Mouse (Mus musculus): ENCODE results near the gene Adamts9.

Adamts9 gene

DNA sequence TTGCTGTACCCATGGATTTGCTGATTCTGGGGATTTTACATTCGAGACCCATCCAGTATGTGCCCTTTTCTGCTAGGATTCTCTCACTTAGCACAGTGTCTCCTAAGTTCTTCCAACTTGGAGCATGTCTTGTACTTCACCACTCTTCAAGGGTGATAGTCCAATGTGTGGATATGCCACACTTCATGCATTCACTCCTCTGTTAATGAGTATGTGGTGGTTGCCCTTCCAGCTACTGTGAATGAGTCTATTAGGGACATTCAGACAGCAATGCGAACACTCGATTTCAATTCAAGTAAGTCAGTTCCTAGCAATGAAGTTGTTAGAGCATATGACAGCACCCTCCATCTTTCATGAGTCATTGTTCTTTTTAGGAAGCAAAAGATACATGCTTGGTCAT is 133.5 kb downstream of the Adamts9 start:
- DNase-seq (ENCODE audit: low read depth, low spot score): no peak

DNA sequence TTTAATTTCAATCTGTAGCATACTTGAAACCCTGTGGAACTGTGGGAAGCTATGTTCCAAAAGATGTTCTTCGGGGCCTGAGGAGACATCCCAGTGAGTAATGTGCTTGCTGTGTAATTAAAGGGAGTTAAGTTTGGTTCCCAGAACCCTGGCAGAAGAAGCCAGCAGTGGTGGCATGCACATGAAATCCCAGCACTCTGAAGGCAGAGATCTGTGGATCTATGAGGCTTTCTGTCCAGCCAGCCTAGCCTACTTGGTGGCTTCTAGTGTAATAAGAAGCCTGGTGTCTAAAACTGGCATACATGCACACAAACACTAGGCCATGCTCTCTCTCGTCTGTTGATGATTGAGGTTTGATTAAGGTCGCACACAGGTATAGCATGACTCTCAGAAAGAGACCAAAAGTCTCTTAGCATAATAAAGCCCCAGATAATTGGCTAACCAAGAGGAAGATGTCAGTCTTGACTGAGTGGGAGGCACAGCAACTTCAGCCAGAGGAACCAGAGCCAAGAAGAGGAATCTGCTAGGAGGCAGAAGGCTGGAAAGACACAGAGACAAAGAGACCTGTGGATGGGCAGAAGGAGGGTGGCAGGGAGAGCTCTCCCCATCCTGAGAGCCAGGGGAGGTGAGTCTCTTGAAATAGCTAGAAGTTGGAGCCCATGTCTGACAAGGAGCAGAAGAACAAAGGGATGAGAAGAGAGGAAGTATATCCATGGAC is 138.9 kb downstream of the Adamts9 start:
- peak; percentile 40 for DNase-seq (ENCODE audit: low read depth, low spot score)

DNA sequence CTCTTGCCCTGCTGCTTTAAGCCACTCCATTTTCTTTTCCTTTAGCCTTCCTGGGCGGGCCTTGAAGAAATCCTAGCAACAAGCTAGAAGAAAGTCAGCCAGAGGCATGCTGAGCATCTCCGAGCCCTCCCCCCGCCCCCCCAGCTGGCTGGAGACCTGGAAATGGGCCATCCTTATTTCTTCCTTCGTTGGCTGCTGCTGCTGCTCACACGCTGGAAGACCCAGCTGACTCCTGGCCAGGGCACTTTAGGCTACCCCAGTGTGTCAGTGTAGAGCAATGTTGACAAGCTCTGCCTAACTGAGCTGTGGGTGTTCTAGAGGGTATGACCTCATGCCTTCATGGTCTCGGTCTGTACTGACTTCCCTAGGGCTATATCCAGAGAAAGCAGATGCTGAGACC is 140.1 kb downstream of the Adamts9 start:
- peak; percentile 33 for DNase-seq (ENCODE audit: low read depth, low spot score)

DNA sequence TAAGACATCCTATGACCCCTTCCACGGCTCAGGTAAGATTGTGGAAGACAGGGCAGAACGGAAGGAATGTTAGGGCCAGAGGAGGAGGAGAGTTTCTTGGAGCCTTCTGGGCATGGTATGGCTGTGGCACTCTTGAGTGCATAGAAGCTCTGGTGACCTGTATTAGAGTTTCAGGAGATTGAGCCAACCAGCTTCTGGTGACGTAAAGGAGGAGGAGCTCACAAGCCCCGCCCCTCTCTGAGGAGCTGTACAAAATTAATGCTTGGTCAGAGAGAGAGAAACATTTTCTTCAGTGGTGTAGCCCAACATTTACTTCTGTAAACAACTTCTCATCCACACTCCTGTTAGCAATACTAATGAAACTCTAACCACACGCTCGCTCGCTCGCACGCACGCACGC is 140.9 kb downstream of the Adamts9 start:
- no peak for DNase-seq (ENCODE audit: low read depth, low spot score)

DNA sequence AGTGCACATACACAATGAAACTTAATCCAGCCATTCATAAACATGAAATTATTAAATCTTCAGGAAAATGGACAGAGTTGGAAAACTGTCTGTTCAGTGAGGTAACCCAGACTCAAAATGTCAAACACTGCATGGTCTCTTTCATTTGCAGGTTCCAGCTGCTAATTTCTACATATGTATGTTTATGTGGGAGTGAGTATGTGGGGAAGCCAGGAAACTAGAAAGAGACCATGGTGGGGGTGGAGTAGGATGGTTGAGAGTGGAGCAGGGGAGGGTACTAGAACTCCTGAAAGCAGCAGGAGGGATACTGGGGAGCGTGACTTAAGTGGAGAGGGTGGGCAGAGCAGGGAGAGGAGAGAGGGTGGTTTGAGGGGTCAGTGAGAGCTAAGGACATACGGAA is 141.8 kb downstream of the Adamts9 start:
- DNase-seq (ENCODE audit: low read depth, low spot score): no peak

DNA sequence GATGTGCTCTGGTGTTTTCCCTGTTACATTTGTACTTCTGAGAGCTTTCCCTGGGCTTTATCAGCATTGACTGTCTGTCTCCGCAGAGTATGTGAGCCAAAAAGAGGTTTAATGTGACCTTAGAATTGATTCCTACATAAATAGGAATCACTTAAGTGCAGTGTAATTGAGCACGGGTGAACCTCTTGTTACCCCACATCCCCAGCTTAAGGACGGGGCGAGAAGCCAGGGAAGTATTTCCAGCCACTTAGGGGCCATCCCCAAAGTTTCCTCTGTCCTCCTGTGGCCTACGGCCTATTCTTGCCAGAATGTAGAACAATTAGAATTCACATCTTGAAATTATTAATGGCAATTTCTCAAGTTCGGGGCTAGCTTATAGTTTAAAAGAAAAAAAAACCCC is 149.5 kb downstream of the Adamts9 start:
- DNase-seq (ENCODE audit: low read depth, low spot score): no peak

DNA sequence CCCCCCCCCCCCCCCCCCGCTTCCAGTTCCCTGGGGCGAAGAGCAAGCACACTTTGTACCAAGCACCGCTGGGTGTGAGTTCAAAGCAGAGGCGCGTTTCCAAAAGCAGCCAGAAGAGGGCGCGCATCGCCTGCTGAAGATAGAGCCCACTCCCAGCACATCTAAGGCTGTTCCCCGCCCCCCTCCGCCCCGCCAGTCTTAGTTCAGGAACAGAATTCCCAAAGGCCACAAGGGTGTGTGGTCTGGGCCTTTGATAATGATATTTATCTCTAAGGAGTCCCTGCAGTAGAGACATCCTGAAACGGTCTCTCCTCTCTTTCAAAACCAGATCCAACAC is 155.9 kb downstream of the Adamts9 start:
- peak; percentile 85 for DNase-seq (ENCODE audit: low read depth, low spot score)

DNA sequence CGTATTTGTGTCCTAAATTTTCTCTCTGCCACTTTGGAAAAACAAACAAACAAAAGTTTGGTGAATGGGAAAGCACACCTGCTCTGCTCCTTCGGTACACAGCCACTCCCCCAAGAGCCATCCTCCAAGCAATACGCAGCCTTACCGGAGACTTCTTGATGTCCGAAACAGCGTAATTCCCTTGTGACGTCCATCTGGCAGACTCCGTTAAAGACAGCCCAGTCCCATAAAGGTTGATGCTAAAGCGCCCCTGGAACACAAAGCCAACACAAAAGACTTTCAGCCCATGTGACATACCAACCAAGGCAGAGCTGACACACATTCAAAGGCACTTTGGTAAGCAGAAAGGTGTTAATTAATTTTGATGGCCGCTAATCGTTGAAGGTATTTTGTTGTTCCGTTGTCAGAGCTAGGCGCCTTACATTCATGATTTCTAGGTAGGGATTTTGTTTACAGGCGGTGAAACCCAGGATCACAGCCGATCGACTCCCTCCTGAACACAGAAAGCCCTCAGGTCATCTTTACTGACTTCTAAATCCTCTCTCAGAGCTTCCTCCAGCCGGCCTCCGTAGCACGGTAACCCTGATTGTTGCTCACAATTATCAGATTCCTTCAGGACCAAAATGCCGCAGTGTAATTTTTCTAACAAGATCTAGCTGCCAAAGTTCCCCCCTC is 156.5 kb downstream of the Adamts9 start:
- no peak for DNase-seq (ENCODE audit: low read depth, low spot score)

DNA sequence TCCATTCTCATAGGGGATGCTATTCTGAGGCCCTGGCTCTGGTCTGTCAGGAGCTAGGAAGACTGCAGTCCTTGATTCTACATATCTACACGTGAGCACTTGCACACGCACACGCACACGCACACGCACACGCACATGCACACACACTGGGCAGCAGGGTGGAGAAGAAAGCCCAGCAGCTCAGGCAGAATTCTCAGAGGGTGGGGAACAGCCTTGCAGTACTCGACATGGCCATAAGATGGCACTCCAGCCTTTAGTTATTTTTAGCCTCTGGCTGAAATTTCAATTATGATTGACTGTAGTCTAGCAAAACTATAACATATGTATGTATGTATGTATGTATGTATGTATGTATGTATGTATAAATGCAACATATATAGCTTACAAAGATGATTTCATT is 158.5 kb downstream of the Adamts9 start:
- DNase-seq (ENCODE audit: low read depth, low spot score): peak; percentile 50

DNA sequence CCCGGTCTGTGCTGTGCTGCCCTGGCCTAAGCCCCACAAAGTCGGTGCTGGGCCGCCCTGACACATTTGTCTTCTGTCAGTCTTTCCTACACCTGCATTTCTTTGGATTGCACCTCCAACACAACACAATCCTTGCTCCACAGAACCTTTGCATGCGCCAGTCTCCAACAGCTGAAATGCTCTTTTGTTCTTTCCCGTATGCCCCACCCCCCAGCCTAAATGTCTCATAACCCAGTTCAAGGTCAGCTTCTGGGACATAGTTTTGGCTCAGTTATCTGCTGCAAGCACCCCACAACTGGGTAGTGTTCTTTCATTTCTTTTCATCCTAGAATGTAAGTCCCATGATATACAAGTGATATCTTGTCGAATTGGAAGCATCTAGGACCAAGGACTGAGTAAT is 161.8 kb downstream of the Adamts9 start:
- no peak for DNase-seq (ENCODE audit: low read depth, low spot score)

DNA sequence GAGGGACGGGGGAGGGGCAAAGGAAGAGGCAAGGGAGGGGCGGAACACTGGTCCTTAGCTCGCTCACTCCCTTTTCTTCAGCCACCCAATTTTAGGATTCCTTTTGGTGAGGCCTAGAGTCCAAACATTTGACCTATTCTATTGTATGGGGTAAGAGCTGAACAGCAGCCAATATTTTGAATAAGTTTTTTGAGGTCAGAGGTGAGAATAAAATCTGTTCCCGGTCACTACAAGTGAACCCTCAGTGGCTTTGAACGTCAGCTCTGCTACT is 163.4 kb downstream of the Adamts9 start:
- no peak for DNase-seq (ENCODE audit: low read depth, low spot score)

DNA sequence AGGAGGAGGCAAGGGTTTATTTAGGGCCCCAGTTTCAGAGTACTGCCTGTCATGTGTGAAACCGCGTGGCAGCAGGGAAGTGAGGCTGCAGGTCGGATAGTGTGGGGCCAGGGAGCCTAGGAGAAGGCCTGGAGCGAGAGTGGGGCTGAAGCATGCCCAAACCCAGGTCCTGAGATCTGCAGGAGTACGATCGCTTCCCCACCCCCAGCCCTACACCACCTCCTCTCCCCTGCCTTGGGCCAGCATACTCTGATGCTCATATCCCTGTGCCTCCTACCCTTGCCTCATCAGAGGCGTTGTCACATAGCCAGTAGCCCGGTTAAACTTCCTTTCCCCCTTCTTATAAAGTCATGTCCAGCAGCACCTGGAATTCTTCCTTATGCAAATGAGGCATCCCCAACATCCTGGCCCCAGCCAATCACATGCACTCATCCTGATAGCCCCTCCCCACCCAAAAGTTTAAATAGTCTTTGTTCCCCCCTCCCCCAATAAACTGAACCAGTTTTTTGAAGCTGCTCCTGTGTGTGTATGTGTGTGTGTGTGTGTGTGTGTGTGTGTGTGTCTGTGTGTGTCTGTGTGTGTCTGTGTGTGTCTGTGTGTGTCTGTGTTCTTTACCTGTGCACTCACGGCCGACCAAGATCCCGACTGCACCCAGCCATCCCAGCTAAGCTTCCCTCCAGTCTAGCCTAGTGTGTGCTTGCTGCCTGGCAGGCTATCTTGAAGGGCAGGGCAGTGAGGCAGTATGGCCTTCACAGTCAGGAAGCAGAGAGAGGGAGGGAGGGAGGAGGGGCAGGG is 164.0 kb downstream of the Adamts9 start:
- no peak for DNase-seq (ENCODE audit: low read depth, low spot score)

DNA sequence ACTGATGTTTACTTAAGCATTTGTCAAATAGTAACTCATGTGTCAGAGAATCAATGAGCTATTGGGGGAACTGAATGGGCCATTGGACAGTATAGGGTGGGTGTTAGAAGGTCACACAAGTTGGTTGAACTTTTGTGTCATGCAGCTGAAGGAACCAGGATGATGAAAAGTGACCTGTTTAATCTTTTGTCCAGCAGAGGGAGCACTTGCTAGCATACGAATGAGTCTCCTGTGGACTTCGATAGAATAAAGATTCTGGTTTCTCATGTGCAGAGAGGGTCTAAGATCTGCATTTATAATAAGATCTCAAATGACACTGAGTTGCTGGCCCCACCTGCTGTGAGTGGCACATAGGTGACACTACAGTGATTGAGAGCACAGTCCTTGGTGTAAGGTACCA is 166.9 kb downstream of the Adamts9 start:
- peak; percentile 70 for DNase-seq (ENCODE audit: low read depth, low spot score)

DNA sequence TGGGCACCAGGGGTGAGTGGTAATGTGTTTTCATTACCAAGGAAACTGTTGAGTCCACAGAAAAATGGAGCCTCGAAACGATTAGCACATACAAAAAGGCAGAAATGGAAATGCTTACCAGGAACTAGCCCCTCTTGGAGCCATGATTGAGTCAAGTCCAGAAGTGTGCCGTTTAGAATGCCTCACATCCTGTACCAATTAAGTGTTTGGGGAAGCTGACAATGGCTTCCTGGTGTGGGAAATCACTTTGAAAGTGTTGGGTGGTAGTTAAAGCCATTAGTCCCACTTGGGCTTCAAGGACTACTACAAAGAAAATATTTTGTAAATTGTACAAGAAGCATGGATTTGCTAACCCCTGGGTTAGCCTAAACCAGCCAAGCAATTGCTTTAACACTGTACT is 180.9 kb downstream of the Adamts9 start:
- DNase-seq (ENCODE audit: low read depth, low spot score): no peak

DNA sequence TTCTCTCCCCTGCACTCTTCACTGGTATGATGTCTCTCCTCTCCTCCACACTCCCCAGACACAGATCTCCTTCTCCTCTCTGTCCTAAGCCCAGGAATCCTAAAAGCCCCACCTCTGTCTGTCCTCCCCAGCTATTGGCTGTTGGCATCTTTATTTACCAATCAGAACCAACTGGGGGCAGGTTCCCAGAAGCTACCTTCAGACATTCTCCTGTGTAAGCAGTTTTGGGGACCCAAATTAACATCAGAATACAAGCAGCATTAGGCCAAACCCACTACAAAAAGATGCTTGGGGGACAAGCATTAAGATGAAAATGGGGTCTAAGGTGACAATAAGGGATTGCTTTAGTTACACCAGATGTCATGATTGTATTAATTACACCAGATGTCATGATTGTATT is 183.7 kb downstream of the Adamts9 start:
- no peak for DNase-seq (ENCODE audit: low read depth, low spot score)

DNA sequence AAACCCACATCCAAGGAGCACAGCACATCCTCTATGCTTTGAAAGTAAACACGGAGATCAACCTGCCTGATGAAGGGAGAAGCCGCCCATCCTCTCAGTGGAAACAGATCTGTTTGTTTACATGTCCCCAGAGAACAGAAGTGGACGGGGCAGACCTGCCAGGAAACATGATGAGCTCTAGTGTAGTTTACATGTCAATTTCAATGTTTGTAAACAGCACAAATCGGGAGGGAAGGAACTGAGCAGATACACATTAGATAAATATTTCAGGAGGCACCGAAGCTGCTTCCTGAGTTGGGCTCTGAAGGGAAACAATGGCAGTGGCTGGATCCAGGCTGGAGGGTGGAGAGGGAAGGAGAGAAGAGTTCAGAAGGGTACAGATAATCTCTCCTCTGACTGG is 187.5 kb downstream of the Adamts9 start:
- DNase-seq (ENCODE audit: low read depth, low spot score): no peak

DNA sequence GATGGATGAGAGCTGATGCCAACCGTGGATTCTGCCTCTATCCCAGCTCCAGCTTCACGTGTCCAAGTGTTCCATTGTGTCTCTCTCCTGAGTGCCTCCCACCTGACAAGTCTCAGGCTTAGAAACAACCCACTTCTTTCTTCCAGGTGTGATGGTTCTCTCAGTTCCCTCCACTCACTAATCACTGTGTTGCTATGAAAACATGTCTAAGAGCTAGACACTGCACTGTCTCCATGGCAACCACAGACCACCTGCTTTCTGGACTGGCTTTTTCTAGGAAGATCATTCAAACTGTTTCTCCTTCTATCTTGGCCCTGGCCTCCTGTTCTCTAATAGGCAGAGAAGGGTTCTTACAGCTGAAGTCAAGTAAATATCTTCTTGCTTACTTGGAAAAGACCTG is 190.6 kb downstream of the Adamts9 start:
- DNase-seq (ENCODE audit: low read depth, low spot score): peak; percentile 72

DNA sequence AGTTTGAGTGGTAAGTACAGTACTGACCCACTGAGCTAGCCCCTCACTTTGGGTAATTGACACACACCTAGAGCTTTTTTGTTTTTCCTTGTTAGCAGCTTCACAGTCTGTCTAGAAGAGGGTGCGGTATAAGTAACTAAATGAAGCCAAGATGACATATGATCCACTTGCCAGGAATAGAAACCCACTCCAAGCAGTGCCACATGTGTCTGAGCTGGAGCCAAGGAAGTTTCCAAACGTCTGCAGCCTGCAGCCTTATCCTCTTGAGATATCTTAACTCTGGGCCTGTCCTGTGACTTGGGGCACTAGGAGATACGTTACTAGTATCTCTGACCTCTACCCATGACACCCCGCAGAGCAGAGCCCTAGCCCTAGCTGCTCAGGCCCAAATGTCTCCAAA is 193.9 kb downstream of the Adamts9 start:
- peak; percentile 76 for DNase-seq (ENCODE audit: low read depth, low spot score)

DNA sequence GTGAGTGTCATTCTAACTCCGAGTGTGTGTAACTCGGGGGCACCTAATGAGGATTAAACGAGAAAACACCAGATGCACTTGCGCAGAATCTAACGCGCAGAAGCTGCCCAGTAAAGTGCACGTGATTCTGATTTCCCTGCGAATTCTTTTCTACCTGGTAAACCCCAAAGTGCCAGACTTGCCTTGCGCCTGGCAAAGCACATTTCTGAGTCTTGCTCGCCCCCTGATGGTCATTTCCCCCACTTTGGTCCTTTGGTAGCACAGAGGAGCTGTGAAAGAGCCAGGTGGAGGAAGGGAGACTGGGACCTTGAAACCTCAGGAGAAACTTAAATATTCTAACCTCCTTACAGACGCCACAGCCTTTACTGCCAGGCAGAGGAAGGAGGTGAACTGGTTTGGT is 199.7 kb downstream of the Adamts9 start:
- peak; percentile 90 for DNase-seq (ENCODE audit: low read depth, low spot score)

DNA sequence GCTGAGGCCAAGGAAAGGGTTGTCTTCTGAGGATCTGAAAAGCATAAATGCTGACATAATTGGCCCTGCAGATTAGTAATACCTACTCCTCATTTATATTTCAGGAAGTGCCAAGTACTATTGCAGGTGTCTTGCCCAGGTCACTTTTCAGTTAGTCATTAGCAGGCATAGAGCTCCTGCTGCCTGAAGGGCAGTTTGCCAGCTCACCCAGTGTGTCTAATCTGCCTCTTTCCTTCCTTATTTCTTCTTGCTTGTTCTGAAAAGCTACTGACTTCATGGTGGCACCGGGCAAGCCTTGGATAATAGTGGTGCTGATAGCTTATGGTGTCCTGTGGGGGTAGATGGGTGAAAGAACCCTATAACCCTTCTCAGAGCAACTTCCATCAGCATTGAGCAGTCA is 206.2 kb downstream of the Adamts9 start:
- no peak for DNase-seq (ENCODE audit: low read depth, low spot score)

DNA sequence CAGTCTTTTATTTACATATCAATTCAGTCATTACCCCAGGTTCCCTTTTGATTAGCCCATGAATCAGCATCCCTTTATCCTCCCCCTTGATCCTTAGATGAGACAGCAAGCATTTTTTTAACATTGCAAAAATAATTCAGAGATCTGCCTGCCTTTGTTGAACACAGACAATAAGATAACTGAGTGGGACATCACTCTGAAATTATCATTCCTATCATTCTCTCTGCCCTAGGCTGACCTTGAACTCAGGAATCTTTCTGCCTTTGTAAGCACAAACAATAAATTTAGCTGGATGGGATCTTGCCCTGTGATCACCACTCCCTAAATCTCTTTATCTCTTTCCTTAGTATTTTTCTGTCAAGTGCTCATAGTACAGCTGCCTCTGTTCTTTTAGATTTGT is 209.6 kb downstream of the Adamts9 start:
- no peak for DNase-seq (ENCODE audit: low read depth, low spot score)

DNA sequence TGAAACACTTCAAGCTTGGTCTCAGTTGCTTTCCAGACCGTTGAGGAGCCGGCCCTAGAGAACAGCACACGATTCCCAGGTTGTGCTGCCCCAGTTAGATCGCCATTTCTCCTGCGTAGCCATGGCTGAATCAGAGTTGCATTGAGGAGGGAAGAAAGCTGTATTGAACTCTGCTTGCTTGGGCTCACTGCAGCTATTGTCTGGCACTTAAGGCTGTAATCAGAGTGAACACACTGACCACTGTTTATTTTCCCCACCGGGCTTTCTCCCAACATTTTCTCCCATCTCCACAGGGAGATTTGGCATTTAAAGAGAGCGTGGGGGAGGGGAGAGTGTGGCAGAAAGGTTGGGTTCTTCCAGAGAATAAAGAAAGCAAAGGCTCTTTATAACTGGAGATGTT is 214.8 kb downstream of the Adamts9 start:
- peak; percentile 80 for DNase-seq (ENCODE audit: low read depth, low spot score)

DNA sequence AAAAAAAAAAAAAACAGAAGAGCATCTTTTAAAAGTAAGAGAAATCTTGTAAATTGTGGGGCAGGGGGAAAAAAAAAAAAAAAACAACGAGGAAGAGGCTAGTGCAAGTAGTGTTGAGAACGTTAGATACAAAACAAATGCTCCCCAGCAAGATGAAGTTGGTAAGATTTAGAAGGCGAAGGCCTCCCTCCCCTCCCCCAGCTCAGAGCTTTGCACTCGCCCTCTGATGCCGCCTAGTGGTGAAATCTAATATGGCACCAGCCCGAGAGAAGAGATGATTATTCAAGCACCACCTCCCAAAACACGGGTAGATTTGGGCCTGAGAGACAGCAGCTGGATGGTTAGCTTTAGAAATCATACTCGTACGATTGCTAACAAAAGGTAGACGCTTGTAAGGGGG is 215.2 kb downstream of the Adamts9 start:
- peak; percentile 92 for DNase-seq (ENCODE audit: low read depth, low spot score)

Data from brain, adult 2 months (tissue).